Mouse (Mus musculus) spleen, adult 2 months (tissue): Measurements from ENCODE around the gene Akap8l. TPM values are rescaled to one million over a fixed set of nuclear protein-coding genes. Genes with fewer than 3 reads are reported as not detected.

Experiments used
- DNase-seq, 2 experiments: peaks; one replicate each; pipeline versions ENCODE4 v3.0.0 to v3.0.0-alpha.2; 2012 to 2021; ENCODE audit warnings: low spot score in 2 of 2, low read depth in 1 of 2
- H3K27ac ChIP-seq: fragments of 200-500 bp; 2 replicates; pipeline ENCODE4 v1.5.1; 2012; ENCODE audit warnings: low read length, inconsistent platforms; ENCODE audit not compliant: insufficient read depth
- H3K27me3 ChIP-seq: fragments of 200-500 bp; 2 replicates; pipeline ENCODE4 v1.6.1; 2012; ENCODE audit warnings: mild to moderate bottlenecking, moderate library complexity, low read length, inconsistent platforms; ENCODE audit not compliant: control insufficient read depth, insufficient read depth
- H3K36me3 ChIP-seq: fragments of 200-500 bp; 2 replicates; pipeline ENCODE4 v1.6.1; 2012; ENCODE audit warnings: mild to moderate bottlenecking, low read length, inconsistent platforms; ENCODE audit not compliant: control insufficient read depth, insufficient read depth
- H3K4me1 ChIP-seq: fragments of 200-500 bp; 2 replicates; pipeline ENCODE4 v1.6.1; 2011; ENCODE audit warnings: inconsistent platforms; ENCODE audit not compliant: control insufficient read depth, insufficient read depth, insufficient read length
- H3K4me3 ChIP-seq: fragments of 200-500 bp; 2 replicates; pipeline ENCODE4 v1.5.1; 2011; ENCODE audit warnings: mild to moderate bottlenecking, inconsistent platforms; ENCODE audit not compliant: insufficient read depth, insufficient read length; ENCODE audit errors: extremely low read depth
- CTCF ChIP-seq: fragments of 200-500 bp; IDR thresholded peaks from 2 replicates; pipeline ENCODE4 v1.5.1; 2011; ENCODE audit warnings: mild to moderate bottlenecking, inconsistent platforms; ENCODE audit not compliant: insufficient read depth, insufficient read length, insufficient replicate concordance; ENCODE audit errors: extremely low read depth
- POLR2A ChIP-seq: fragments of 200-500 bp; IDR thresholded peaks from 2 replicates; pipeline ENCODE4 v1.6.1; 2011; ENCODE audit warnings: low read depth, low read length, inconsistent platforms
- WGBS: fragments of 180-500 bp; shearing (Covaris S2); methylation state at CpG from one replicate; pipeline ENCODE4 v1.1.7; 2018; 5-methylcytosine and 5-hydroxymethylcytosine counted together
- polyA plus RNA-seq: library from polyadenylated mRNA; depleted of rRNA; stranded (reverse); fragments of >200 nt; gene quantifications from 2 replicates; pipeline ENCODE4 v1.2.3, GENCODE M21; 2012

Akap8l gene
- polyA plus RNA-seq, 1 experiment, result 136 TPM

DNA sequence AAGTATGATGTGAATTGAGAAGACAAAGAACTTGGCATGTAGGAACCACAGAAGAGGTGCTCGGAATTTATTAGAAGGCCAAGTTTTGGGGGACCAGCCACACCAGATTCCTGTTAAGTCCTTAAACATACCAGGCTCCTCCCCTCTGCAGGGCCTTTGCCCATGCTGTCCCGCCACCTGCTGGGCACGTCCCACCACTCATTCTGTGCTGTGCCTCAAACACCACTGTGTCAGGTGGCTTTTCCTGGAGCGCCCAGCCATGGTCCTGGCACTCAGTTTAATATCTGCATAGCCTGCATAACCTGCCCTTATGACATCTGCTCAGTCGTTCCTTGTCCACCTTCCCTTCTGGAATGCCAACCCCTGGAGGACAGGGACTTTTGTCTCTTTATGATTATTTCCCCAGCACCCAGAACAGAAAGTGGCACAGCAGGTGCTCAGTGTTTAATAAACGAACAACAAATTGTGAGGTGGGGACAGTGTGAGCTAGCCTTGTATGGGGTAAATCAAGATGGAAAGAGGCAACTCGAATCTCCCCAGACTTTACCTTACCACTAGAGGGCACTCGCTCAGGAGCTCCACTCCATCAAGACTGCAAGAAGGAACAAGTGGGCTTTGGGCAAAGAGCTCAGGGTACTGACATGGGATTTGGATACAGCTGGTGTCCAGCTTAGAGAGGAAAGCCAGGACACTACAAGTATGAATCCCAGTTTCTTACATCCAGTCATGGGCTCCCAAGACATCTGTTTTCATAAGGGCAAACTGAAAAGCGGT lies 36.4 kb upstream of the Akap8l start:
- peaks cover 5% of the 10 kb centered on the region for H3K4me1 ChIP-seq
- no peak overlapping the region for H3K27ac ChIP-seq
- 58% methylated on average over 9 of the region's 9 CpGs for WGBS
- peak; percentile 49 to 53 for DNase-seq
- no peaks in the 10 kb centered on the region for H3K27me3 ChIP-seq
- TF ChIP-seq POLR2A (no peak), CTCF (peak; percentile 47; the same call in 1 of the 2 replicates)
- peaks cover 4% of the 10 kb centered on the region; the same call in 1 of the 2 replicates for H3K36me3 ChIP-seq
- H3K4me3 ChIP-seq, result no peak overlapping the region

GRCm38 (mm10) chr17:32383661-32384060 lies 33.3 kb upstream of the Akap8l start:
- no peak overlapping the region for H3K4me3 ChIP-seq
- H3K36me3 ChIP-seq, result 0 out of 2 replicates have a peak, but pooled peaks cover 1% of the 10 kb centered on the region
- 87% methylated on average over 5 of the region's 5 CpGs for WGBS
- no peak overlapping the region for H3K27ac ChIP-seq
- no peak for DNase-seq
- no peaks in the 10 kb centered on the region for H3K27me3 ChIP-seq
- peaks cover 3% of the 10 kb centered on the region for H3K4me1 ChIP-seq
- TF ChIP-seq POLR2A, result no peak
- TF ChIP-seq CTCF, result no peak

DNA sequence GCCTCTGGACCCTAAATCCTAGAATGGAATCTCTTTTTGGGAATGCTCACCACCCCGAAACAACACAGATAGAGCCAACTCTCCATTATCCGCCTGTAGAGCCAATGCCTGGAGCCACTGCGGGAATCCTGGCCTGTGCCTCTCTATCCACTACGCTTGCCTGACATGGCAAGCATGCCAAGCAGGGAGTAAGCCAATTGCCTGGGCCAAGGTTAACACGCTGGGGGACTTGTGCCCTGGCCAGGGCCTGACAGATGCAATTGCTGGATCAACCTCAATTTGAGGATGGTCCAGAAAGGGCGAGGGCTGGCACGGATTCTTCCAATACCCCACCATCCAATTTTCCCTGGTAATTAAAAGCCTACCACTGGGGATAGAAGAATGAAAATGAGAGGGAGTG lies 32.2 kb upstream of the Akap8l start:
- 0 out of 2 replicates have a peak, but pooled peaks cover 1% of the 10 kb centered on the region for H3K36me3 ChIP-seq
- no peaks in the 10 kb centered on the region for H3K27me3 ChIP-seq
- TF ChIP-seq CTCF (no peak), POLR2A (no peak)
- no peak for DNase-seq
- no peak overlapping the region for H3K4me3 ChIP-seq
- 95% methylated on average over 7 of the region's 7 CpGs for WGBS
- no peak overlapping the region for H3K27ac ChIP-seq
- H3K4me1 ChIP-seq, result no peaks in the 10 kb centered on the region

DNA sequence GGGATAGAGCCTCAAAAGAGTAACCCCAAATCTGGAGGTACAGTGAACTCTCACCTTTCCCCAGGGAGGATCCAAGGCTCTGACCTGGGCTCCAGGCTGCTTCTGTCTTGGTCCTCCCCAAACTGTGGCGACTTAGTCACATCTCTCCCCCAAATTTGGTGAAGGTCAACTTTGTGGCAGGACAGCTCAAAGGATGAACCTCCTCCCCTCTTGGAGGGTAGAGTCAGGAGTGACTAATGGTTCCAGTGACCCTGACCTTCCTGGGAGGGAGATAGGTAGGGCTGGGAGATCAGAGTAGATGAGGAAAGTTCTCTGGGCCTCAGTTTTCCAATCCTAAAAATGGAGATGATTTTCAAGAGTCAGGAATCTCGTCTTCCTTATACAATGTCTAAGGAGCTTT lies 28.4 kb upstream of the Akap8l start:
- Histone ChIP-seq H3K36me3 (no peaks in the 10 kb centered on the region), H3K4me1 (no peaks in the 10 kb centered on the region), H3K27me3 (no peaks in the 10 kb centered on the region), H3K27ac (no peak overlapping the region), H3K4me3 (no peak overlapping the region)
- no peak for DNase-seq
- TF ChIP-seq CTCF (no peak), POLR2A (no peak)
- WGBS, result 86% methylated on average over 2 of the region's 2 CpGs

- Histone ChIP-seq H3K27me3 (no peaks in the 10 kb centered on the region), H3K27ac (no peak overlapping the region), H3K4me1 (no peaks in the 10 kb centered on the region), H3K4me3 (no peak overlapping the region), H3K36me3 (no peaks in the 10 kb centered on the region)
- 80% methylated on average over 9 of the region's 9 CpGs for WGBS
- no peak for TF ChIP-seq POLR2A
- TF ChIP-seq CTCF, result no peak
- DNase-seq, result no peak
Measured at GRCm38 (mm10) chr17:32377137-32377536, 26.7 kb upstream of the Akap8l start.

GRCm38 (mm10) chr17:32376475-32376874 lies 26.1 kb upstream of the Akap8l start:
- Histone ChIP-seq H3K27me3 (no peaks in the 10 kb centered on the region), H3K4me1 (no peaks in the 10 kb centered on the region), H3K4me3 (no peak overlapping the region), H3K36me3 (no peaks in the 10 kb centered on the region), H3K27ac (no peak overlapping the region)
- no peak for TF ChIP-seq POLR2A
- no peak for TF ChIP-seq CTCF
- 92% methylated on average over 15 of the region's 15 CpGs for WGBS
- DNase-seq, result no peak

DNA sequence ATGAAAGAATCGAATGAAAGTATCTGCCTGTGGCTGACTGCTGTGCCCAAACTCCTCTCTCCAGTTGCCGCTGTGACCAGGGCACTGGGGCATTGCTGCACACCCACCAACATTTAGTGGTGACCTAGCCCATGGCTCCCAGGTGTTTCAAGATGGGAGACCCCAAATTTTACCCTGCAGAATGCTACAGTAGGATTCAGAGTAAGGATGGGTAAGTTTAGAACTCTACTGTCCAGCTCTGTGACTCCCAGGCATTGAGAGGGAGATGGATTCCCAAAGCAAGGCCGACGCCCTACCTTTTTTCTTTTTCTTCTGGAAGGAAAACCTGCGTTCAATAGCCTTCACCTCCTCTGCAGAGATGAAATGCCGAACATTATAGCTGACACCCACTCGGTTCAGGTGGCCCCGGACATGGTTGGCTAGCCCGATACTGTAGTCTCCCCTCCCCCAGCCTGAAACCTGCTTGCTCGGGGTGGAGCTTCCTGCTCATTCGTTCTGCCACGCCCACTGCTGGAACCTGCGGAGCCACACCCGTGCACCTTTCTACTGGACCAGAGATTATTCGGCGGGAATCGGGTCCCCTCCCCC lies 18.7 kb upstream of the Akap8l start:
- H3K27ac ChIP-seq, result peak overlapping the region; percentile 0; the same call in 1 of the 2 replicates
- TF ChIP-seq CTCF (no peak), POLR2A (no peak)
- 29% methylated on average over 13 of the region's 17 CpGs for WGBS
- H3K27me3 ChIP-seq, result no peaks in the 10 kb centered on the region
- no peak for DNase-seq
- no peaks in the 10 kb centered on the region; the same call in 1 of the 2 replicates for H3K4me1 ChIP-seq
- no peaks in the 10 kb centered on the region for H3K36me3 ChIP-seq
- no peak overlapping the region for H3K4me3 ChIP-seq
